Mouse (Mus musculus): ENCODE data around the gene Sfta2. TPM values are rescaled to one million over a fixed set of nuclear protein-coding genes. Genes with fewer than 3 reads are reported as not detected.

Gene Sfta2
- total and polyA plus RNA-seq, 2 experiments from 2014 or later, result not detected

- Histone ChIP-seq H3K4me2 (ENCODE audit: low read depth, low read length, poor library complexity, severe bottlenecking) (peak overlapping the region; percentile 59), H3K9me3 (ENCODE audit: low read length) (no peaks in the 10 kb centered on the region), H3K36me3 (ENCODE audit: insufficient read depth, low read length) (no peaks in the 10 kb centered on the region), H3K27me3 (ENCODE audit: insufficient read depth, low read length) (0 out of 2 replicates have a peak, but pooled peaks cover 4% of the 10 kb centered on the region), H3K4me3 (ENCODE audit: low read depth, low read length) (peak overlapping the region; percentile 34), H3K9ac (replicated peaks; ENCODE audit: low read length, poor library complexity, severe bottlenecking) (peak overlapping the region; percentile 52), H3K4me1 (ENCODE audit: insufficient read depth, low read length) (no peaks in the 10 kb centered on the region), H3K27ac (ENCODE audit: low read depth, low read length) (peak overlapping the region; percentile 71)
- 2% methylated on average over 15 of the region's 15 CpGs for WGBS
- ATAC-seq (ENCODE audit: low FRiP score) (peak; percentile 62), DNase-seq (ENCODE audit: low spot score) (peak; percentile 91)
- peak; percentile 90 for TF ChIP-seq CTCF (IDR thresholded peaks at IDR 0.05)
Observed at GRCm38 (mm10) chr17:35635699-35636111, 34.4 kb downstream of the Sfta2 start.

- whole genome bisulfite sequencing, result 44% methylated on average over 5 of the region's 5 CpGs
Observed at GRCm38 (mm10) chr17:35636363-35636762, 35.0 kb downstream of the Sfta2 start.

GRCm38 (mm10) chr17:35638475-35639190, 37.3 kb downstream of the Sfta2 start:
- H3K27ac ChIP-seq (ENCODE audit: low read depth, low read length), result no peak overlapping the region
- H3K9ac ChIP-seq (replicated peaks; ENCODE audit: low read length, poor library complexity, severe bottlenecking), result no peak overlapping the region
- no peaks in the 10 kb centered on the region for H3K4me1 ChIP-seq (ENCODE audit: insufficient read depth, low read length)
- peak; percentile 86 for DNase-seq (ENCODE audit: low spot score)
- H3K36me3 ChIP-seq (ENCODE audit: insufficient read depth, low read length), result no peaks in the 10 kb centered on the region
- H3K27me3 ChIP-seq (ENCODE audit: insufficient read depth, low read length), result 0 out of 2 replicates have a peak, but pooled peaks cover 4% of the 10 kb centered on the region
- H3K4me2 ChIP-seq (ENCODE audit: low read depth, low read length, poor library complexity, severe bottlenecking), result peak overlapping the region; percentile 24; the same call in 1 of the 2 replicates
- no peak overlapping the region for H3K4me3 ChIP-seq (ENCODE audit: low read depth, low read length)
- TF ChIP-seq CTCF (IDR thresholded peaks at IDR 0.05), result no peak
- ATAC-seq (ENCODE audit: low FRiP score), result 0 out of 2 replicates have a peak, but pooled peaks have one; percentile 45
- no peaks in the 10 kb centered on the region for H3K9me3 ChIP-seq (ENCODE audit: low read length)
- 32% methylated on average over 14 of the region's 14 CpGs for WGBS

More at GRCm38 (mm10) chr17:35636363-35636762, 35.0 kb downstream of the Sfta2 start:
- peak; percentile 37 for DNase-seq (ENCODE audit: low spot score)
- Histone ChIP-seq H3K9ac (replicated peaks; ENCODE audit: low read length, poor library complexity, severe bottlenecking) (no peak overlapping the region), H3K27me3 (ENCODE audit: insufficient read depth, low read length) (0 out of 2 replicates have a peak, but pooled peaks cover 4% of the 10 kb centered on the region), H3K4me1 (ENCODE audit: insufficient read depth, low read length) (no peaks in the 10 kb centered on the region), H3K4me2 (ENCODE audit: low read depth, low read length, poor library complexity, severe bottlenecking) (peak overlapping the region; percentile 59; the same call in 1 of the 2 replicates), H3K4me3 (ENCODE audit: low read depth, low read length) (no peak overlapping the region), H3K9me3 (ENCODE audit: low read length) (no peaks in the 10 kb centered on the region), H3K36me3 (ENCODE audit: insufficient read depth, low read length) (no peaks in the 10 kb centered on the region), H3K27ac (ENCODE audit: low read depth, low read length) (no peak overlapping the region)
- peak; percentile 44; the same call in 1 of the 2 replicates for ATAC-seq (ENCODE audit: low FRiP score)
- no peak for TF ChIP-seq CTCF (IDR thresholded peaks at IDR 0.05)

GRCm38 (mm10) chr17:35639352-35639751, 38.0 kb downstream of the Sfta2 start:
- no peaks in the 10 kb centered on the region for H3K9me3 ChIP-seq (ENCODE audit: low read length)
- ATAC-seq (ENCODE audit: low FRiP score) (no peak), DNase-seq (ENCODE audit: low spot score) (no peak)
- H3K9ac ChIP-seq (replicated peaks; ENCODE audit: low read length, poor library complexity, severe bottlenecking), result no peak overlapping the region
- H3K27ac ChIP-seq (ENCODE audit: low read depth, low read length), result no peak overlapping the region
- H3K4me3 ChIP-seq (ENCODE audit: low read depth, low read length), result no peak overlapping the region
- TF ChIP-seq CTCF (IDR thresholded peaks at IDR 0.05), result no peak
- H3K4me2 ChIP-seq (ENCODE audit: low read depth, low read length, poor library complexity, severe bottlenecking), result no peak overlapping the region; the same call in 1 of the 2 replicates
- H3K27me3 ChIP-seq (ENCODE audit: insufficient read depth, low read length), result 0 out of 2 replicates have a peak, but pooled peaks cover 4% of the 10 kb centered on the region
- H3K36me3 ChIP-seq (ENCODE audit: insufficient read depth, low read length), result no peaks in the 10 kb centered on the region
- WGBS, result 80% methylated on average over 6 of the region's 6 CpGs
- no peaks in the 10 kb centered on the region for H3K4me1 ChIP-seq (ENCODE audit: insufficient read depth, low read length)

- ATAC-seq (ENCODE audit: low FRiP score), result no peak
Observed at GRCm38 (mm10) chr17:35643609-35644236, 42.4 kb downstream of the Sfta2 start, which contains the start of gene Mucl3. Gene Mucl3 (minus strand): TSS chr17:35643695.

GRCm38 (mm10) chr17:35649429-35649828, 48.1 kb downstream of the Sfta2 start:
- H3K4me2 ChIP-seq (ENCODE audit: low read depth, low read length, poor library complexity, severe bottlenecking), result no peak overlapping the region
- H3K27me3 ChIP-seq (ENCODE audit: insufficient read depth, low read length), result no peaks in the 10 kb centered on the region
- no peaks in the 10 kb centered on the region for H3K9me3 ChIP-seq (ENCODE audit: low read length)
- H3K27ac ChIP-seq (ENCODE audit: low read depth, low read length), result no peak overlapping the region
- no peak for TF ChIP-seq CTCF (IDR thresholded peaks at IDR 0.05)
- H3K4me1 ChIP-seq (ENCODE audit: insufficient read depth, low read length), result no peaks in the 10 kb centered on the region
- WGBS, result 77% methylated on average over 2 of the region's 2 CpGs
- DNase-seq (ENCODE audit: low spot score) (no peak), ATAC-seq (ENCODE audit: low FRiP score) (no peak)
- no peak overlapping the region for H3K9ac ChIP-seq (replicated peaks; ENCODE audit: low read length, poor library complexity, severe bottlenecking)
- H3K4me3 ChIP-seq (ENCODE audit: low read depth, low read length), result no peak overlapping the region
- no peaks in the 10 kb centered on the region for H3K36me3 ChIP-seq (ENCODE audit: insufficient read depth, low read length)

More at GRCm38 (mm10) chr17:35643609-35644236, 42.4 kb downstream of the Sfta2 start, which contains the start of gene Mucl3:
- H3K27ac ChIP-seq (ENCODE audit: low read depth, low read length), result no peak within 1 kb of the TSS
- H3K4me2 ChIP-seq (ENCODE audit: low read depth, low read length, poor library complexity, severe bottlenecking), result no peak within 1 kb of the TSS
- no peak for DNase-seq (ENCODE audit: low spot score)
- H3K27me3 ChIP-seq (ENCODE audit: insufficient read depth, low read length), result no peaks in the 10 kb centered on the region
- H3K9ac ChIP-seq (replicated peaks; ENCODE audit: low read length, poor library complexity, severe bottlenecking), result no peak within 1 kb of the TSS
- H3K4me3 ChIP-seq (ENCODE audit: low read depth, low read length), result no peak within 1 kb of the TSS
- no peak for TF ChIP-seq CTCF (IDR thresholded peaks at IDR 0.05)
- no peaks in the 10 kb centered on the region for H3K36me3 ChIP-seq (ENCODE audit: insufficient read depth, low read length)
- 73% methylated on average over 13 of the region's 13 CpGs for WGBS
- no peaks in the 10 kb centered on the region for H3K9me3 ChIP-seq (ENCODE audit: low read length)
- no peaks in the 10 kb centered on the region for H3K4me1 ChIP-seq (ENCODE audit: insufficient read depth, low read length)
